Mouse (Mus musculus): Measurements from ENCODE around the gene Hyal1.

Hyal1 gene

DNA sequence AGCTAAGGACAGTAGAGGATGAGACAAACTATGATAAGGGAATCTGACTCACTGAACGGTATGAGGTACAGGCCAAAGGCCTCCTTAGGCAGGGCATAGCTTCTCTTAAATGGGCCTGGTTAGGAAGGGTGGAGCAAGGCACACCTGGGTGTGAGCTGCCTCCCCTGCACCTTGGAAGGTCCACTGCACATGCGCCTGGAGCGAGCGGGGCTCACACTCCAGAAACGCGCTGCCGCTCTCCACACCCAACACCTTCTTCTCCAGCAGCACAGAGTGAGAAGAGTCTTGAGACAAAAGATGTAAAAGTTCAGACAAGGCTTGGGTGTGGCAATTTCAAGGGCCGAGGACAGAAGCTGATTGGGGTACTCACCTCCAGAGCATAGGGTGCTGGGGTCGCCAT lies 22.7 kb downstream of the Hyal1 start:
- DNase-seq, result no peak

- no peak for DNase-seq
Measured at GRCm38 (mm10) chr9:107599842-107600241, 23.1 kb downstream of the Hyal1 start.

- peak in 1 of 2 experiments; percentile 48 for DNase-seq
Measured at GRCm38 (mm10) chr9:107600745-107601144, 24.0 kb downstream of the Hyal1 start.

GRCm38 (mm10) chr9:107601275-107601674 lies 24.5 kb downstream of the Hyal1 start:
- no peak for DNase-seq

- DNase-seq, result peak; percentile 85 to 93
Measured at GRCm38 (mm10) chr9:107602068-107602648, 25.4 kb downstream of the Hyal1 start.

DNA sequence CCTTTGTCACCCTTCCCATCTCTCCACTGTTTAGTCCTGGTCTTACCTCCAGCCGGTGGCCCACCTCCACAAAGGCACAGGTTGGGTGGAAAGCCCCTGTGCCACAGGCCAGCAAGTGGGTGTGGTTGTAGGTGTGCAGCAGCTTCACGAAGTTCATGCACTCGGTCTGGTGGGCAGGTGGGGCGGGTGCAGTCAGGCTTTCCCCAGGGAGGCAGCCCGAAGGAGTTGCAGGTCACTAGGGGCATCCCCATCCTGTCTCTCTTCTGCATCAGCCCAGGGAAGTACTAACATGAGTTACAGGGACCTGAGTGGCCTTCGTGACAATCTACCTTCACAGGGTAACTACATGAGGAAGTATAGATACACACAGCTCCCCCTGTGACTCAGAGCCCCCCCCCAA lies 26.5 kb downstream of the Hyal1 start:
- no peak for DNase-seq

- no peak for DNase-seq
Measured at GRCm38 (mm10) chr9:107605041-107605661, 28.4 kb downstream of the Hyal1 start.

DNA sequence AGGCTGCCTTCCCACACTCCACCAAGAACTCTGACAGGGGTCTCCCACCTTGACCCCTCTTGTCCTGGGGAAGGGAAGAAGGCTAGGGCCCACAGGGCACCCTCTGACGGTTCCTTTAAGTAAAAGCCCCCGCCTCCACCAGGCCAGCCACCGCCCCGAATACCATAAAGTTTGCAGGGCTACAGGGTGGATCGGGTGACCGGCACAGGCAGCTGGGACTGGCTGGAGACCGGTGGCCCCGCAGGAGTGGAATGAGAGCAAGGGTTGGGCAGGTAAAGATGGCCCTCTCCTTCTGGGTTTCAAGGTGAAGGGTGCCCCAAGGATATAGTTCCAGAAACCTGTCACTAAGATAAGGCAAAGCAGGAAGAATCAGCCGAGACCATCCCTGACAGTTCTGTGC lies 29.9 kb downstream of the Hyal1 start:
- DNase-seq, result no peak

GRCm38 (mm10) chr9:107607036-107607435 lies 30.3 kb downstream of the Hyal1 start:
- no peak for DNase-seq

DNA sequence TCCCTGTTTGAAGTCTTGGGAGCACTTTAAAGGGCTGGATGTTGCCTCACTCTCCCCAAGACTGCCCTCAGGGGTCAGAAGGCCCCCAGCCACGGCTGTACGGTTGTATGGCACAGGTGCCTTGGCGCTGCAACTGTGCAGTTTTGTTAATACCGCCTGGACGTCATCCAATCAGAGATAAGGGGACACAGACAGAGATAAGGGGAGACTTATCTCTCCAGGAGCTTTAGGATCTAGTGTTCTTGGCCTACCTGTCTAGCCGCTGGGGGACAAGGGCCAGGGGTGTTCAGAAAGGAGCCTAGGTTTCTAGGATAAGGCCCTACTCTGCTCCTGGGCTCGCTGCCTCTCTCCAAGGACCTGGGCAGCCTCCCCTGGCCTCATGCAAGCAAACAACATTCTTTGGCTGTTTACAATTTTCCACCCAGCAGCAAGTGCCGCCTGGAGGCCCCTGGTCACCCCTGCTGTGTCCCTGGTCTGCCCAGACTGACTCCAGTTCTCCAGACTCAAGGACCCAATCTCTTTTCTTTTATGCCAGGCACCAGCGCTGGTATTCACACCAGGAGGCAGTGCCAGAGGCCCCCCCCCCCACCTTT lies 31.0 kb downstream of the Hyal1 start:
- DNase-seq, result no peak

- DNase-seq, result no peak
Measured at GRCm38 (mm10) chr9:107608741-107609432, 32.2 kb downstream of the Hyal1 start, which contains the start of gene Sema3b. Sema3b (minus strand) TSS chr9:107609229.

DNA sequence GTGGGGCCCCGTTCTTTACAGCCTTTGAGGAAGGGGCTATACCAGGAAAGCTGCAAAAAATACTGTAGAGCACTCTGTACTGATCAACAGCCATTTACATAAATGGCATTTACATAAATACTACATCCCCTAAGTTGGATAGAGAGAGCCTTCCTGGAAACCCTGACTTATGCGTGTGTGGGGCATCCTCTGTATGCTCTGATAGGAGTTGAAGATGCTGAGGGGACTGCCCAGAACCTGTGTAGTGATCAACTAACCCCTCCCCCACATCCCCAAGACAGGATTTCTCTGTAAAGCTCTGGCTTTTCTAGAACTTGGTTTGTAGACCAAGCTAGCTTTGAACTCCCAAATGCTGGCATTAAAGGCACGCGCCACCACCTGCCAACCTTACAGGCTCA lies 32.7 kb downstream of the Hyal1 start:
- no peak for DNase-seq

GRCm38 (mm10) chr9:107611456-107612190 lies 34.9 kb downstream of the Hyal1 start:
- DNase-seq, result no peak

DNA sequence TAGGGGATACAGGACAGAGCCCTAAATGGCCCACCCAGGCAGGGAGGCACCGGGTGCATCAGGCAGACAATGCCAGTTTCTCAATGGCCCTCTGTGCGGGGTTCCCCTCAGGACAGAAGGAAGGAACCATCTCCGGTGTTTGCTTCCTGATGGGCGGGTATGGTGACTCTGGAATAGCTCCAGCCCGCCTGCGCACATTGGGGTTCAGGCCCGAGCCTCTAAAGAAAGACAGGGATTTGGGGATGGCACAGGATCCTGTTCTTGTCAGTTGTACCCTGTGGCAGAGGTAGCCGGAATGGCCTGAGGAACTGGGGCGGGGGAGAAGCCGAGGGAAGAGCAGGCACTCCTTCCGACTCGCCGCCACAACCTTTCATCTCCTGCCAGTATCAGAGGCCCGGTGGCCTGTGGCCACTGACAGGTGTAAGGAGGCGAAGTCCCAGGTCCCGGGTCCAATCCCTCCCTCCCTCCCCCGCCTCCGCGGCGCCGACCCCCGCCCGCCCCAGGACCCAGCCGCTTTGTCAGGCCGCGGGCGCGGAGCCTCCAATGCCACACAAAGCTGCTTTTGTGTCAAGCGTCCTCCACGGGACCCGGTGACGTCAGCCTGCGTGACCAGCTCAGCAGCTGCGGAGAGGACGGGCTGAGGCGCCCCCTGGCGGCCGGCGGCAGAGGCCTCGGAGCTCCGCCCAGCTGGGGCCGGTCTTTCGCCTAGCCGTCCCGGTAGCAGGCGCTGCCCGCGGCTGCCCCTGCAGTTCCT lies 35.6 kb downstream of the Hyal1 start:
- DNase-seq, result peak; percentile 97

DNA sequence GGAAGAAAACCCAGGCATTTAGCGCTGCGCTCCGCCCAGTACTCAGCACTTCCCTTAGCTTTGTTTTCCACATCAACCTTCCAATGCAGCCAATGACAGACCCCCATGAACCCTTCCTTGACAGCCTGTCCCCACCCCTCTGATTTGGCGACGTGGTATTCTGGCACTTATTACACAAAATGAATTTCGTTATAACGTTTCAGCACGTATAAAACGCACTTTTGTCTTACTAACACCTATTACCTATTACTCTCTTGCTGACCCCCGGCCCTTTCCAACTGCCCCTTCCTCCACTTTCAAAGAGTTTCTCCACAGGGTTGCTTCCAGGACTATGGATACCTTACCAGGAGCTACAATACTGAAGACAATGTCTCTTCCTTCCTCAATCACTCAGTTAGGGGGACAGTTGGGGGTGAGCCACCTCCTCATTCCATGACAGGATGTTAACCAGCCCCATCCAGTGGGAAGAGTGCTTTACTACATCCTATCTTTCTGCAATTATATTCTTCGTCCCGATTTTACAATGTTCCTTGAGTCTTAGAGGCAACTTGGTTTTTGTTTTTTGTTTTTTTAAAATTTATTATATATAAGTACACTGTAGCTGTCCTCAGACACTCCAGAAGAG lies 36.3 kb downstream of the Hyal1 start:
- DNase-seq, result no peak

- no peak for DNase-seq
Measured at GRCm38 (mm10) chr9:107615035-107615434, 38.3 kb downstream of the Hyal1 start.

- DNase-seq, result no peak
Measured at GRCm38 (mm10) chr9:107617461-107617860, 40.7 kb downstream of the Hyal1 start.

DNA sequence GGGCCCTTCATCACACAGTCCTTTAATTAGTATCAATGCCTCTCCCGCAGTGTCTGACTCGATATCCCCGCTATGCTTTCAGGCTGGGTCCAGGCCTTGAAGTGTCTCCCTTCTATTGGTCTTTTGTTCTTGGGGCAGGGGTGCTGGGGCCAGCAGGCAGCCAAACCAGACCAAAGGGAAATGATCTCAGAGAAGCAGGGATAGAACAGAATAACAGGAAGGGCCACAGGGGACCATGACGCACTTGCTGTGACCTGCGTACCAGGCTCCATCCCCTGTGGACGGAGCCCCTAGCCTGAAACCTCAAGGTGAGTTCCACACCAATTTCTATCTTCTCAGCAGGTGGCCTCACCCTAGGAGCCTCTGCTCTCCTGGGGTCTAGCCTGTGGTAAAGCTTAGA lies 41.4 kb downstream of the Hyal1 start:
- no peak for DNase-seq

- no peak for DNase-seq
Measured at GRCm38 (mm10) chr9:107618778-107619545, 42.2 kb downstream of the Hyal1 start.

DNA sequence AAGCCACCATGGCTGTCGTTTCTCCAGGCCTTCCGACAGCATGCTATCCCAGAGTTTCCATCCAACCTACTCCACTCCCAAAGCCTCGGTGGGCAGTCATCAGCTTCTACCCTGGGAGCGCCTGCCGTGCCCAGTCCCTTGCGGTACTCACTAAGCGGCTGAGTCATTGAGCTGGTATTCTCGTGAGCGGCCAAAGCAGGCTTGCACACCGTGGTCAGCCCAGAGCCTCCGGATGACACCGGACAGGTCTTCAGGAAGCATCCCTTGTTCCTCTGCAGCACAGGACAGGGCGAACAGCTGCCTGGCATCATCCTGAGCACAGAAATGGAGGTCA lies 42.8 kb downstream of the Hyal1 start:
- DNase-seq, result no peak

DNA sequence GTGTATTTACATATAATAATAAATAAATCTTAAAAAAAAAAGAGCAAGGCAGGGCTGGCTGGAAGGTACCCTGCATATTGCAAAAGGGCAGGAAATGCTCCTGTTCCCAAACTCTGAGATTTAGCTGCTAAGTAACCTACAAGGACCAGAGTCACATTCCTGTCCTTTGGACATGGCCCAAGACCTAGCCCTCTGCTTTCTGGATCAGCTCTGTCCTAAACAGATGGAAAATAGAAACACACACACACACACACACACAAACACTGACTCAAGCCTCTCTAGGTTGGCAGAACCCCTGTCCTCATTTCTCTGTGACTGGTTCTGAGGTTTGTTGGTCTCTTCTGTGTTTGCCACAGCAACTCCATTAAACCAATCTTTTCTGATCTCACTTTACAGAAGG lies 44.2 kb downstream of the Hyal1 start:
- no peak for DNase-seq
